Mouse (Mus musculus) layer of hippocampus, postnatal 10 days (tissue): ENCODE measurements around the gene Reck. TPM values are rescaled to one million over a fixed set of nuclear protein-coding genes. Genes with fewer than 3 reads are reported as not detected.

Experiments used
- DNase-seq, 2 experiments: peaks; one replicate each; pipeline ENCODE4 v3.0.0; 2021; ENCODE audit warnings: low spot score in 2 of 2
- total RNA-seq, 2 experiments: library from RNA; stranded (reverse); gene quantifications; 2 replicates each; pipeline ENCODE4 v1.2.3; 2021

The Reck gene
- total RNA-seq, 2 experiments from 2014 or later, result 5.0 to 7.2 TPM

GRCm38 (mm10) chr4:43968650-43969049 lies 93.3 kb downstream of the Reck start:
- DNase-seq, result peak; percentile 25 to 35

GRCm38 (mm10) chr4:43969373-43969772 lies 94.0 kb downstream of the Reck start:
- DNase-seq, result no peak

DNA sequence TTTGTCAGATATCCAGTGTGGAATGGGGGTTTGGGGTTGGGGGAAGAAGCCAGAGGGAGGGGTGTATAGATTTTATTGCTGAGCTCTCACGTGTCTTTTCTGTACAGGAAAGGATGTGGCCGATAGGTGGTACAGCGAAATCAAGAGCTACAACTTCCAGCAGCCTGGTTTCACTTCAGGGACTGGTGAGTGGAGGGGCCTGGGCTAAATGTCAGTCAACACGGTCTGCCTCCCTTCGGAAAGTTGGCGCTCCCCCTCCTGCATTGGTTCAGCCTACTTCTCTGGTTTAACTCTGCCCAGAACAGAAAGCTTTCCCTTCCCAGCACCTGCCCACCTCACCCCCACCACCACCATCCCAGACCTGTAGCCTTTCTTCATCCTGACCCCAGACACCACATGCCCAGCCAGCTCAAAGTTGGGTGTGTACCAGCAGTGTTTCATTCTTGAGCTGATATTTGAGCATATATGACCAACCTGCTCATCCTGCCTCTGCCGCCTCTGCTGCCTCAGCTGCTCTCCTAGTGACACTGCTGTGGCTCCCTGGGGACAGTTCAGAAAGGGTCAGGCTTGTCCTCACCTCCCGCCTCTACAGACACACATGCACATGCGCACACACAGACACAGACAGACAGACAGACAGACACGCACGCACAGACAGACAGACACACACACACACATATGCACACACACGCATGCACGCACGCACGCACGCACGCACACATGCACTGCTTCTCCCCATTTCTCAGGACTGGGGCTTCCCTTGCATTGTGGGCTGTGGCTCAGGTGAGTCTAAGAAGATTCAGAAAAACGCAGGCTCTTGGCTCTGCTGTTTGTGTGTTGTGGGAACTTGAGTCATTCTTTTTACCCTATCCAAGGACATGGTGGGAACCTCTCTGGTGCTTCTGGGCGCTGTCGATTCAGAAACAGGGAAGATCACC lies 95.3 kb downstream of the Reck start:
- no peak for DNase-seq

DNA sequence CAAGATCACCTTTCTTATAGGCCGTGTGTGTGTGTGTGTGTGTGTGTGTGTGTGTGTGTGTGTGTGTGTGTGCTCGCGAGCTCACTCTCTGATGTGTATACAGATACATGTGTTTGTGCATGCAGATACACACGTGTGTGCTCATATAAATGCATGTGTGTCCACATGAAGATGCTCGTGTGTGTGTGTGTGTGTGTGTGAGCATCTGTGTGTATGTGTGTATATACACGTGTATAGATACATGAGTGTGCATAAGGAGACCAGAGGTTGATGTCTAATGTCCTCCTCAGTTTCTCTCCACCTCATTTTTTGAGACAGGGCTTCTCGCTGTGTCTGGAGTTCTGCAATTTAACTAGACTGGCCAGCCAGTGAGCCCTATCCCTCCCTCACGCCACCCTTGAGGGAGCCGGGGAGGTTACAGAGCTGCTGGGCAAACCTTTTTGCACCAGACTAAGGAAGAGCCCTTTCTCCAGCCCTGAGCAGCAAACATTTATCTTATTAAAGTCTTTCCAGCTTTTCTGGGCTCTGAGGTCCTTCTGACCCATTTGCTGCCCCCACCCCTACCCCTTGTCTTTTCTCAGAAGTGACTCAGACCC lies 96.3 kb downstream of the Reck start:
- DNase-seq, result no peak

DNA sequence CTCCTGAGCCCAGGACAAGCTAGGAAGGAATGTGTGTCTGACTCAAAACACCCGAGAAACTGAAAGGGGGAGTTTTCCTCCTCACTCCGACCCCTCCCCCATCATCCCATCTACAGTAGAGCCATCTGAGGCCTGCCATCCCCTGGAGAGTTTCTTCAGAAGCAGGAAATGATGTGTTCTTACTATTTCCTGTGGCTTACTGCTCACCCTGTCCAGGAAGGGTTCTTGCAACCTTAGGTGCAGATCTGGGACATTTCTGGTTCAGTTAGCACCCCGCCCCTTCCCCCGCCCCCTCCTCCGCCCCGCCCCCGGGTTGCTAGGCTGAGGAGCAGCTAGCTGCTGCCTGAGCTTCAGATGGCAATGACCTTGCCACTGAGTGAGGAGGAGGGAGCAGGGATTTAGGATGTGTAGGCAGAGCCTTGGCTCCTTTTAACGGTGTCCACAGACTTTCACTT lies 96.8 kb downstream of the Reck start:
- no peak for DNase-seq

- DNase-seq, result peak; percentile 54 to 63
Measured at GRCm38 (mm10) chr4:43973526-43973981, 98.2 kb downstream of the Reck start.

DNA sequence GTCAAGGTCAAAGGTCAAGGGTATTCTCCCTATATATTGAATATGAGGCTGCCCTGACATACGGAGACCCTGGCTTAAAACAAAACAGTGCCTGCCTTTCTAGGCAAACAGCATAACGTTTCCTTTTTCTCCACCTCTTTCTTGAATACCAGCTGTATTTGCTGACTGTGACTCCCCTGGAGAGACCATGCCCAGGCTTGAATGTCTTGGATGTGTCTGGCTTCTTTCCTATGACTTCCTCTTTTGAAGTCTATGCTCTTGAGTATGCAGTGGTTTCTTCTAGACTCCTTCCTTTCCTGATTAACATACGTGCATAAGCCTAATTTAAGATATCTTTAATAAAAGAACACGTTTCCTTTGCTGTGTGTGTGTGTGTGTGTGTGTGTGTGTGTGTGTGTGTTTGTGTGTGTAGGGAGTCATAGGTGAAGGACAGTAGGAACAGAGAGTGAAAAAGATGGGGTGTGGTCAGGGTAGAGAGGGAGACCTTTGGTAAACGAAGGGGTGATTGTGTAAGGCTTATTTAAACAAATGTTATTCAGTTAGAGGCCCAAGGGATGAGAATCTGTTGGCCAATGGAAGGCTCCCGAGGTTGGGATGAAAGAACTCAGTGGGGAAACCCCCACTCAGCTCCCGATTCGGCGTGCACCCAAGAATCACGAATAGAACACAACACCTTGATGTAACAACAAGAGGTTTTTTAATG lies 99.7 kb downstream of the Reck start:
- DNase-seq, result no peak

GRCm38 (mm10) chr4:43976223-43976740 lies 101.0 kb downstream of the Reck start:
- DNase-seq, result no peak

GRCm38 (mm10) chr4:43978521-43979443 lies 103.5 kb downstream of the Reck start:
- DNase-seq, result peak in 1 of 2 experiments; percentile 16

DNA sequence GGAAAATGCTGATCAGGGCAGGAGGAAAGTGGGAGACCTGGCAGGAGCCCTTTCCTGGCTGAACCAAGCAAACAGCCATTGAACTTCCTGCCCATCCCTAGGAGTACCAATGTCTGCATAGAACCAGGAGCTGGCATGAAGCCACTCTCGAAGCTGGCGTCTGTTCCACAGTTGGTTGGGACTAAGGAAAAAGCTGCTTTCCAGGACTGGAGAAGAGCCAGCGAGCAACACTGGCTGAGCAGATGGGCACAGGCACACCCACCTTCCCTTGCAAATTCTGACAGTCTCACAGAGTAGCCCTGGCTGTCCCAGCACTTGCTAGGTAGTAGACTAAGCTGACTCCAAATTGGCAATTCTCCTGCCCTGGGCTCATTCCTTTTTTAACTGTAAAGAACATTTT lies 104.4 kb downstream of the Reck start:
- DNase-seq, result peak; percentile 86 to 90

DNA sequence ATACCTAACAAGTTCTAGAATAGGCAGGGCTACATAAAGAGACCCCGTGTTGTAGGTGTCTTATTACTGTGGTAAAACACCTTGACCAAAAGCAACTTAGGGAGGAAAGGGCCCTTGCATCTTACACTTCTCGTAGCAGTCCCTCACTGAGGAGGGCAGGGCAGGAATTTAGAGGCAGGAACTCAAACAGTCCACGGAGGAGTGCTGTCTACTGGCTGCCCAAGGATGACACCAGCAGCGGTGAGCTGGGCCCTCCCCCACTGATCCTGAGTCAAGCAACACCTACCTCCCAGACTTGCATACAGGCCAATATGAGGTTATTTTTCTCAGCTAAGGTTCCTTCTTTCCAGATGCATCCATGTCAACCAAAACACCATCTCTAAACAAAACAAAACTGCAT lies 104.9 kb downstream of the Reck start:
- DNase-seq, result no peak

GRCm38 (mm10) chr4:43980846-43981245 lies 105.5 kb downstream of the Reck start:
- peak in 1 of 2 experiments; percentile 6 for DNase-seq

- DNase-seq, result no peak
Measured at GRCm38 (mm10) chr4:43981251-43981650, 105.9 kb downstream of the Reck start.

- peak; percentile 96 to 98 for DNase-seq
Measured at GRCm38 (mm10) chr4:43982053-43982732, 106.9 kb downstream of the Reck start.

GRCm38 (mm10) chr4:43983181-43983580 lies 107.9 kb downstream of the Reck start, which contains the start of gene Ccin:
Ccin (plus strand) TSS chr4:43983483.
- DNase-seq, result no peak

GRCm38 (mm10) chr4:43983756-43984155 lies 108.4 kb downstream of the Reck start:
- DNase-seq, result no peak

DNA sequence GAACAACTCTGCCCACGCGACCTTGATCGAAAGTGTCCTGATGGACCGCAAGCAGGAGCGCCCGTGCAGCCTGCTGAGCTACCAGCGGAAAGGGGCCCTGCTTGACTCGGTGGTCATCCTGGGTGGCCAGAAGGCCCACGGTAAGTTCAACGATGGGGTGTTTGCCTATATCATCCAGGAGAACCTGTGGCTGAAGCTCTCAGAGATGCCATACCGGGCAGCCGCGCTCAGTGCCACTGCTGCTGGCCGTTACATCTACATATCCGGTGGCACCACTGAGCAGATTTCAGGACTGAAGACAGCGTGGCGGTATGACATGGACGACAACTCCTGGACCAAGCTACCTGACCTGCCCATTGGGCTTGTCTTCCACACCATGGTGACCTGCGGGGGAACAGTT lies 109.0 kb downstream of the Reck start:
- no peak for DNase-seq

GRCm38 (mm10) chr4:43988976-43989375 lies 113.6 kb downstream of the Reck start:
- no peak for DNase-seq

DNA sequence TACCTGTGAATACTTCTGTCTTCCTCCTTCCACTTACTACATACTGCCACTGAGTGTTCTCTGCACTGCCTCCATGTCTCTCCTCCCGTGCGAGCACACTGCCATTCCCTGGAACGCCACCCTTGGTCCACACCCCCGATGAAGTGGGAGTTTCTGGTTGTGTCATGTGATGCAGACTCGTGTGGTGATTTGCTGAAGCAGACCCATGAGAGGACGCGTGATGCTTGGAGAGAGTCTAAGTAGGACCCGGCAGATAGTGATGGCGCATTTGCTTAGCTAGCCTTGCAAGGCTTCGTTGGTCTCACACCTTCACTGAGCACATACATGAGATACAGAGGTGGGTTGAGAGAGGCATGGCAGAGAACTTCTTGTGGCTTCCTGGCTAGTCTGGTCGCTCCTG lies 117.7 kb downstream of the Reck start:
- no peak for DNase-seq

DNA sequence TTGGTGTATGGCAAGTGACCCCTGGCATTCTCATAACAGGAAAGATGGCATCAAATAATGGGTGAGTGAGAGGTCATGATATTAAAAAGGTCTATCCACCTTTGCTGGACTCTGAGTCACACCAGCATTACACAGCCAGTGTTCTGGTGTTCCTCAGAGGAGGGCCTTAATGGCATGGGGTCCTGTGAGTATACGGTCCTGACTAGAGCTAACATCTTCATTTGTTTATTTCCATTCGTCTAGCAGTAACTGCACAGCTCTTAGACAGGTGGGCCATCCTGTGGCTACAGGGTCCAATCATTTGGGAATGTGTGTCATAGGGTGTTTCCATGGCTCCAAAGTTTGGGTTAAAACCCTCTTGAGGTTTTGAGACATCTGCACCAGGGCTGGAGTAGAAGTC lies 119.0 kb downstream of the Reck start:
- no peak for DNase-seq
